In genomic region chr9:56122973-56123372, GRCm38 (mm10) we compare ENCODE assay signal across 8 mouse cellular contexts. TPM values are rescaled to one million over a fixed set of nuclear protein-coding genes. Genes with fewer than 3 reads are reported as not detected.
DNase-seq lines count a peak whose midpoint lies in the region; ATAC-seq and TF ChIP-seq lines count a peak whose summit lies in the region.

No protein-coding gene starts in this region.

- H3K4me2 ChIP-seq in forebrain, embryonic 13.5 days: no peak overlapping the region
- H3K4me2 ChIP-seq in forebrain, postnatal 0 days (ENCODE audit: low read depth): no peak overlapping the region
- H3K4me2 ChIP-seq in kidney, embryonic 15.5 days: no peak overlapping the region

- peaks cover 19% of the 10 kb centered on the region for H3K4me1 ChIP-seq in forebrain, embryonic 13.5 days
- H3K4me1 ChIP-seq in forebrain, postnatal 0 days (ENCODE audit: insufficient read depth): peaks cover 6% of the 10 kb centered on the region
- H3K4me1 ChIP-seq in kidney, adult 2 months (ENCODE audit: control insufficient read depth, insufficient read depth, low read length): 0 out of 2 replicates have a peak, but pooled peaks cover 2% of the 10 kb centered on the region
- H3K4me1 ChIP-seq in kidney, embryonic 15.5 days: peaks cover 36% of the 10 kb centered on the region

- ATAC-seq in forebrain, embryonic 13.5 days: peak; percentile 32; the same call in 1 of the 2 replicates
- no peak for ATAC-seq in forebrain, postnatal 0 days
- no peak for ATAC-seq in kidney, embryonic 15.5 days (replicated peaks; ENCODE audit: low FRiP score)

- H3K9me3 ChIP-seq in forebrain, embryonic 13.5 days (replicated peaks): no peaks in the 10 kb centered on the region
- no peaks in the 10 kb centered on the region for H3K9me3 ChIP-seq in forebrain, postnatal 0 days (ENCODE audit: low read length)
- no peaks in the 10 kb centered on the region for H3K9me3 ChIP-seq in kidney, embryonic 15.5 days (replicated peaks)

- TF ChIP-seq POLR2A in kidney, adult 2 months (IDR thresholded peaks at IDR 0.05; ENCODE audit: low read depth, low read length): no peak

- H3K36me3 ChIP-seq in forebrain, embryonic 13.5 days (ENCODE audit: poor library complexity, severe bottlenecking): peaks cover 15% of the 10 kb centered on the region
- peaks cover 8% of the 10 kb centered on the region for H3K36me3 ChIP-seq in forebrain, postnatal 0 days (ENCODE audit: insufficient read depth)
- no peaks in the 10 kb centered on the region for H3K36me3 ChIP-seq in kidney, adult 2 months (ENCODE audit: control insufficient read depth, insufficient read depth, low read length)
- H3K36me3 ChIP-seq in kidney, embryonic 15.5 days: peaks cover 5% of the 10 kb centered on the region

- TF ChIP-seq CTCF in forebrain, postnatal 0 days (IDR thresholded peaks at IDR 0.05; ENCODE audit: low read depth): no peak
- TF ChIP-seq CTCF in kidney, adult 2 months (conservative IDR thresholded peaks at IDR 0.05; ENCODE audit: insufficient read depth, insufficient read length, low read depth, low read length): no peak

- H3K27ac ChIP-seq in forebrain, embryonic 13.5 days: no peak overlapping the region
- H3K27ac ChIP-seq in forebrain, postnatal 0 days (ENCODE audit: low read depth, low read length): no peak overlapping the region
- no peak overlapping the region for H3K27ac ChIP-seq in kidney, adult 2 months (ENCODE audit: insufficient read depth, low read depth, low read length)
- no peak overlapping the region for H3K27ac ChIP-seq in kidney, embryonic 15.5 days

- DNase-seq in forebrain, postnatal 0 days: no peak
- peak; percentile 40 for DNase-seq in kidney, adult 2 months
- DNase-seq in right cerebral cortex, adult 18-20 months: peak; percentile 62
- DNase-seq in right cerebral cortex, postnatal 25 days: no peak
- DNase-seq in embryo, embryonic 10.5 days (ENCODE audit: low spot score): no peak
- DNase-seq in thymus, postnatal 25 days: no peak

- WGBS in forebrain, embryonic 13.5 days: 52% methylated on average over 8 of the region's 8 CpGs
- WGBS in forebrain, postnatal 0 days: 34% methylated on average over 8 of the region's 8 CpGs
- 19% methylated on average over 8 of the region's 8 CpGs for WGBS in kidney, adult 2 months
- 32% methylated on average over 8 of the region's 8 CpGs for WGBS in kidney, embryonic 15.5 days

- H3K9ac ChIP-seq in forebrain, embryonic 13.5 days: no peak overlapping the region
- no peak overlapping the region for H3K9ac ChIP-seq in forebrain, postnatal 0 days
- no peak overlapping the region for H3K9ac ChIP-seq in kidney, embryonic 15.5 days

- no peaks in the 10 kb centered on the region for H3K27me3 ChIP-seq in forebrain, embryonic 13.5 days
- H3K27me3 ChIP-seq in forebrain, postnatal 0 days (ENCODE audit: insufficient read depth, low read length): no peaks in the 10 kb centered on the region
- no peaks in the 10 kb centered on the region for H3K27me3 ChIP-seq in kidney, adult 2 months (replicated peaks; ENCODE audit: control insufficient read depth, insufficient read depth, low read length)
- no peaks in the 10 kb centered on the region for H3K27me3 ChIP-seq in kidney, embryonic 15.5 days

- H3K4me3 ChIP-seq in forebrain, embryonic 13.5 days: no peak overlapping the region
- no peak overlapping the region for H3K4me3 ChIP-seq in forebrain, postnatal 0 days (ENCODE audit: low read depth, low read length)
- H3K4me3 ChIP-seq in kidney, adult 2 months (ENCODE audit: insufficient read depth, low read depth, low read length): no peak overlapping the region
- H3K4me3 ChIP-seq in kidney, embryonic 15.5 days (replicated peaks): no peak overlapping the region

RNA-seq across cellular contexts. Expression of gene Pstpip1, which starts 33.2 kb away (rescaled TPM):
- 0.40 and 0.41 TPM in 2 replicates for polyA plus RNA-seq in forebrain, embryonic 13.5 days (2015; fragmentation: Nextera tagmentation; extraction: Ambion mirVana)
- 1.5 and 3.0 TPM in 2 replicates for total RNA-seq in forebrain, postnatal 0 days (2014; rRNA removed)
- 0.92 and 1.0 TPM in 2 replicates for polyA plus RNA-seq in forebrain, postnatal 0 days (2015; fragmentation: Nextera tagmentation; extraction: Ambion mirVana)
- polyA plus RNA-seq in kidney, adult 2 months (2012; rRNA removed): 1.5 and 3.3 TPM in 2 replicates
- 1.1 and 1.4 TPM in 2 replicates for polyA plus RNA-seq in kidney, embryonic 15.5 days (2015; fragmentation: Nextera tagmentation; extraction: Ambion mirVana)

RNA-seq across cellular contexts. Expression of gene Tspan3, which starts 42.3 kb away (rescaled TPM):
- 500 and 563 TPM in 2 replicates for polyA plus RNA-seq in forebrain, embryonic 13.5 days (2015; fragmentation: Nextera tagmentation; extraction: Ambion mirVana)
- total RNA-seq in forebrain, postnatal 0 days (2014; rRNA removed): 414 and 430 TPM in 2 replicates
- 642 and 649 TPM in 2 replicates for polyA plus RNA-seq in forebrain, postnatal 0 days (2015; fragmentation: Nextera tagmentation; extraction: Ambion mirVana)
- polyA plus RNA-seq in kidney, adult 2 months (2012; rRNA removed): 320 and 328 TPM in 2 replicates
- 480 and 483 TPM in 2 replicates for polyA plus RNA-seq in kidney, embryonic 15.5 days (2015; fragmentation: Nextera tagmentation; extraction: Ambion mirVana)

Comparison
In these comparisons a context has a peak if more than half of its experiments do, and no peak if none do; other contexts are left out.
1. DNase-seq: peak in kidney, adult 2 months (single experiment) and right cerebral cortex, adult 18-20 months (single experiment); none in forebrain, postnatal 0 days (single experiment), right cerebral cortex, postnatal 25 days (single experiment), embryo, embryonic 10.5 days (single experiment) and thymus, postnatal 25 days (single experiment).